Mouse (Mus musculus) small intestine, adult 2 months (tissue): ENCODE data around the gene Gm17268.

Source experiments
- CTCF ChIP-seq: fragments of 200-500 bp; IDR thresholded peaks from 2 replicates; pipeline ENCODE4 v1.5.1; 2012; ENCODE audit warnings: low read depth, mild to moderate bottlenecking, control low read depth, inconsistent platforms, low read length, moderate library complexity, mixed read lengths; ENCODE audit not compliant: insufficient replicate concordance, insufficient read length; ENCODE audit errors: extremely low read depth
- POLR2A ChIP-seq: fragments of 200-500 bp; IDR thresholded peaks from 2 replicates; pipeline ENCODE4 v1.6.1; 2012; ENCODE audit warnings: low read depth, mild to moderate bottlenecking, control low read depth, inconsistent platforms, low read length, moderate library complexity

DNA sequence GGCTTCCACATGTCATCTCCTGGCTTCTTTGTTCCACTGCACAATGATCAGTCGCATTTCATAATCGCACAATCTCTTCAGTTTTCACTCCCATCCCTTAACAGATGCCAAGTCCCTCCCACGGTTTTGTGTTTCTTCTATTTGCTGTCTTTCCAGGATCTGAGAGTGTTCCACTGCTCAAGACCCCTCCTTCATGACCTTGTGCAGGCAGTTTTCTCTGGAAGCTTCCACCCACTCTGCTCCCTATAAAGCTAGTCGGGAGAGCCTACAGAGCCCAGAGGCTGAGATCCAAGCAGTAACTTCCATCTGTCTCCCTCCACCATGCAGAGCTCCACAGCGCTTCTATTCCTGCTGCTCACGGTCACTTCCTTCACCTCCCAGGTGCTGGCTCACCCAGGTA lies 19.3 kb upstream of the Gm17268 start, which contains the start of gene Ccl11:
- no peak for TF ChIP-seq CTCF
- TF ChIP-seq POLR2A, result no peak; the same call in 1 of the 2 replicates
